Mouse (Mus musculus) brain, embryonic 14.5 days (tissue): Measurements from ENCODE around the gene Hoxb1.

ENCODE experiments used
- CTCF ChIP-seq: fragments of 200-500 bp; IDR thresholded peaks from 2 replicates; pipeline ENCODE4 v1.5.1; 2012; ENCODE audit warnings: inconsistent platforms, mild to moderate bottlenecking, moderate library complexity, borderline replicate concordance; ENCODE audit not compliant: insufficient read depth, insufficient read length; ENCODE audit errors: extremely low read depth
- POLR2A ChIP-seq: fragments of 200-500 bp; IDR thresholded peaks from 2 replicates; pipeline ENCODE4 v1.6.1; 2012; ENCODE audit warnings: mild to moderate bottlenecking, inconsistent platforms, borderline replicate concordance; ENCODE audit not compliant: poor library complexity, insufficient read depth, insufficient read length, severe bottlenecking; ENCODE audit errors: extremely low read depth

GRCm38 (mm10) chr11:96348988-96349387 lies 16.6 kb upstream of the Hoxb1 start:
- no peak for TF ChIP-seq POLR2A
- TF ChIP-seq CTCF: no peak
